Mouse (Mus musculus) adrenal gland, adult 18-20 months (tissue): ENCODE data around the gene Cacna1s. TPM values are rescaled to one million over a fixed set of nuclear protein-coding genes. Genes with fewer than 3 reads are reported as not detected.

Experiments
- DNase-seq, 2 experiments: peaks; one replicate each; pipeline ENCODE4 v3.0.0; 2021 to 2022; ENCODE audit warnings: low spot score in 2 of 2
- total RNA-seq, 2 experiments: library from RNA; stranded (reverse); gene quantifications; 1 replicate in 1 of 2; 2 replicates in 1 of 2; pipeline ENCODE4 v1.2.3; 2021

Cacna1s gene
- total RNA-seq, 2 experiments from 2014 or later = 0.42 to 0.56 TPM

GRCm38 (mm10) chr1:136135777-136136444 lies 83.4 kb downstream of the Cacna1s start:
- no peak for DNase-seq

- DNase-seq = no peak
Observed at GRCm38 (mm10) chr1:136136547-136136946, 84.0 kb downstream of the Cacna1s start.

DNA sequence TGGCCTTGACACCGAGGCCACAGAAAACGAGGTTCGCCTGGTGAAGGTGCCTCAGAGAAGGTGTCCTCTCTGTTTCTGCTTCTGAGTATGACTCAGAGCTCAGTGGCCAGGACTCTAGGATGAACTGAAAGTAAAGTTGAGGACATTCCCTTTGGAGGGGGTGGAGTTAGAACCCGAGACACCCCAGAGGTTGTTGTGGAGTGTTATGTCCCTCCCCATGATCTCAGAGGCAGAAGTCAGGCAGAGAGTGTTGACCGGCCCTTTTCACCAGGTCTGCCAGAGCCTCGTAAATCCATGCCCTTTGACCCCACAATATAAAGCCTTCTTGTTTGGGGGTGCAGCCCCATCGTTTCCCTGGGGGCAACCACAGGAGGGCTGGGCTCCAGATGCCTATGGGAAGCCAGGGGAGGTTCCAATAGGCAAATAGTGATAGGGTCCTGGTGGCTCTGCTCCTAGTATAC lies 84.6 kb downstream of the Cacna1s start:
- no peak for DNase-seq

GRCm38 (mm10) chr1:136137575-136137974 lies 85.0 kb downstream of the Cacna1s start:
- DNase-seq = peak; percentile 41 to 58

DNA sequence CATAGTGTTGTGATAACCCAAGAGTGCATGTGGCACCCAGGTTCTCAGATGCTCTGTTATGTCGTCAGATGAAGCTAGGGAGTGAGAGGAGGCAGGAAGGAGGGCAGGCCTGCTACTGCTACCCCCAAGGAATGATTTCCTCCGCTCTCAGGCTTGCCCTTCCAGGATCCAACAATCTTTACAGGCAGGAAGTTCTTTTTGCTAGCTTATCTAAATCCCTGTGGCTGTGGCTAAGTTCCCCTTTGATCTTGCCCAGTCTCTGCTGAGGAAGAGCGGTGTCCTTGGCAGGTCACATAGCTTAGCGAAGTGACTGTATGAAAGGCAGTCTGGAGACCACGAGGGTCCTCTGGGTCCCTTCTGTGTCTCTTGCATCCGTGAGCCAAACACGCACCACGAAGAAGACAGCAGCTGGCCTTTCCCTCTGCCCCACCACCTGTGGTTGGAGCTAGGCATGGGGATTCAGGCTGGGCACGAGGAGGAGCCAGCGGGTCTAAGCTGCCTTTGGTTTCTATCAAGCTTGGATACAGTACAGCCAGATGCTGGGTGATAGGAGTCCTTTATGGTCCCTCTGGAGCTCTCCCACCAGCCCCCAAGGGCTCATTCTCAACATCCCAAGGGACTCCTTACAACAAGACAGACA lies 85.8 kb downstream of the Cacna1s start:
- no peak for DNase-seq

DNA sequence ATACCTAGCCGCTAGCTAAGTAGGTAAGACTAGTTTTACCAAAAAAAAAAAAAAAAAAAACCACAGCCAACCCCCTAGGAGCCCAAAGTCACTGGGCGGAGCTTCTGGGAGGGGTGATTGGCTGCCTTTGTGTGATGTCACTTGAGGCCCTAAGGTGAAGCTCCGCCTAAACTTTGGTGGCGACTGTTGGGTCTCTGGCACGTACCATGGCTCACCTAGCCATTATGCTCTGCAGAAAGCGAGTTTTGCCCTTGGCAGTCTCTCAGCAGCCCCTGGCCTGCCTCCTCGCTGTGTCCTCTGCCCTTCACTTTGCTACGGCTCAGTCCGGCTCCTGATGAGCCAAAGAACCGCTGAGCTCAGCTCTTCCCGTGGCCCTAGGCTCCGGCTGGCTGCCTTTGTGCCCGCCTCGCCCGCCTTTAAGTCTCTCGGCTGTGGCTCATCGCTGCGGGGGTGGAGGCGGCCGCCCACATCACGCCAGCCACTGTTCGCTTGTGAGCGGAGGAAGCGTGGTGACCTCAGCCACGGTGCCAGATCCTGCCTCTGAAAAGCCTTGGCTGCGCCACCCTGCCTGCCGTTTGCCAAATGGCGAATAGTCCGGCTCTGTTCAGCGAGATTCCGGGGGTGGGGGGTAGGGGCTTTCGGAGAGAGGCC lies 87.6 kb downstream of the Cacna1s start:
- peak; percentile 79 to 81 for DNase-seq

DNA sequence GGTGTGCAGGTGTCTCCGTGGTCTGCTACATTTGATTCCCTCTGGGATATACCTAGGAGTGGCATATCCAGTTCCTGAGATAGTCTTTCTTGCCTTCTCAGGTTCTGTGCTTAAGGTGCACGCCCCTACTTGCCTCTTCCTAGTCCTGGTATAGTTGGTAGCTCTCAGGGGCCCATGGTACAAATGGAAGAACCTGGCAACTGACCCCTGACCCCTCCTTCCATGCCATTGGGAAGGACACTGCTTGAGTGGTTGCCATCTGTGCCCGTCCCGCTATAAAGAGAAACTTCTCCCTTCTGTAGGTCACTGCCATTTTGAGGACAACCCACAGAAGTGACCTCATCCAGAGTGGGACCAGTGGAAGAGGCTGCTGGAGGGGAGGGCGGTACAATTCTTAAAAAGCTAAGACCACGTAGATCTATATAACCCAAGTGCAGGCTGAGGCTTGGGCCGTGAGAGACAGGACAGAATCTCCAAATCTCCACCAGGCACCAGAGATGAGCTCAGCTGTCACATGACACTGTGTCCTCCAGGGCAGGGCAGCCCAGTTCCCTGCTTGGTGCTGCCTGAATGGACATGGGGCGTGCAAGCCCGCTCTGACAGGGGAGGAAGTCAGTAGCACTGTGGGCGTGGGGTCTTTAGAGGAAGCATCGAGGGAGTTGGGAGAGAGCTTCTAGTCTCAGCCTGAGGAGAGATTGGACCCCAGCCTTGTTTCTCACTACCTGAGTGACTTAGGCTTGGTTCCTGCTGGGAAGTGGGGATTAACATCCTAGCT lies 88.8 kb downstream of the Cacna1s start:
- no peak for DNase-seq

DNA sequence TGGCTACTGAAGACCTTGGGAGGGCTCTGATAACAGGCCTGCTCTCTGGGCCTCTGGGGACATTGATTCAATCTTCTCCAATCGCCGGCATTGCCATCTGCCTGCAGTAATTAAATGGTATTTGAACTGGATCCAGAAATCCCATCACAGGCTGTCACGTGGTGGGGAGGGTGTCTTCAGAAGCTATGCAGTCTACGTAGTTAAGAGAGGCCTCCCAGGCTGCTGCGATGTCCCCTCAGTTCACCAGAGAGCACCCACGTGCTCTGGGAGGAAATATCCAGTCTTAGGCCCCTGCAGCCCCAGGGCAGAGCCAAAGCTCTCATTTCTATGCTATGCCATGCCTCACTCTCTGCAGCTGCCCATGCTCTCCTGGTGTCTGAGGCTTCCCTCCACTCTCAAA lies 89.8 kb downstream of the Cacna1s start:
- no peak for DNase-seq

DNA sequence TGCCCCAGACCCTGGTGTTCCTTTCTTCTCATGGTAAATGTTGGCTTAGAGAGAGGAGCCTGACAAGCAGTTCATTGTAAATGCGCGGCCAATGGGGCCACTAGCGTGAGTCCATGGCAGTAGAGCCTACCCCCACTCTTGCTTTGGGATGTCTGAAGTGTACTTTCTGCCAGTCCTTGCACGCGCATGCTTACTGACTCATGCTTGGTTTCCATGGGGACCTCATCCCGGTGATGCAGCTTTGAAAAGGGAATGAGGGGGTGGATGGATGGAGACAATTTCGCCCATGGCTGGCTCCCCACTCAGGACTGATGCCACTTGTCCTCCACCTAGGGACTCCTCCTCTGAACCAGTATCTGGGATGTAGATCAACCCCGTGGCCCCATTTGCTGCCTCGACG lies 91.0 kb downstream of the Cacna1s start:
- DNase-seq = no peak

DNA sequence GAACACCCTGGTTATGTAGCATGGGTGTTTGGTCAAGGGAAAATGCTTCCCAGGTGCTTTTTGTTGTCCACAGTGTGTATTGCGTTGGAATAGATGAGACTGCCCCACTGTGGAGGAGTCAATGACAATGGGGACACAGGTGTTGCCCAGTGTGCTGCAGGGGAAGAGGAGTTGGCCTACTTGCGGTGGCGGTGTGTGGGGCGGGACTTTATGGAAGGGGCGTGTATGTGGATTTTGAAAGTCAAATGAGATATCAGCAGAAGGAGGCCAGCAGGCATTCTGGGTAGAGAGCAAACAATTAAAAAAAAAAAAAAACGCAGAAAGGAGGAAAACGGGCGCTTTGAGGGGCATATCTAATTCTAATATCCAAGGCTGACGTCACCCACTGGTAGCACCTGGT lies 97.2 kb downstream of the Cacna1s start:
- DNase-seq = no peak

- no peak for DNase-seq
Observed at GRCm38 (mm10) chr1:136151371-136151770, 98.8 kb downstream of the Cacna1s start.

DNA sequence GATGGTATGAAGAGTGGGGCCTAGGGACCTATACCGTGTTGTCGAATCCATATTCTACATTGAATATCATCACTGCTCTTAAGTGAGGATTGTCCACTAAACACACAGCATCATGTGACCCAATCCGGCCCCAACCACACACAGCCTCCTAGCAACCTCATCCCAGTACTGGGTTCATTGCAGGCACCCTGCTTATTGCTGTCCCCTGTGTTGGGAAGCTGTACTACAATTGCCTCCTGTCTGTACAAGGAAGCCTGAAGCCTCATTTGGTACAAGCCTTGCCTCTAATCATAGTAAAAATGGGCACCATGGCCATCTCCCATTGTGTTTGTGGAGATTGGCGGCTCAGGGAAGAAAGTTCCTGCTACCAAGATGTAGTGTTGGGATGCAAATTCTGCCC lies 103.8 kb downstream of the Cacna1s start:
- DNase-seq = no peak

GRCm38 (mm10) chr1:136156951-136157350 lies 104.4 kb downstream of the Cacna1s start:
- no peak for DNase-seq

DNA sequence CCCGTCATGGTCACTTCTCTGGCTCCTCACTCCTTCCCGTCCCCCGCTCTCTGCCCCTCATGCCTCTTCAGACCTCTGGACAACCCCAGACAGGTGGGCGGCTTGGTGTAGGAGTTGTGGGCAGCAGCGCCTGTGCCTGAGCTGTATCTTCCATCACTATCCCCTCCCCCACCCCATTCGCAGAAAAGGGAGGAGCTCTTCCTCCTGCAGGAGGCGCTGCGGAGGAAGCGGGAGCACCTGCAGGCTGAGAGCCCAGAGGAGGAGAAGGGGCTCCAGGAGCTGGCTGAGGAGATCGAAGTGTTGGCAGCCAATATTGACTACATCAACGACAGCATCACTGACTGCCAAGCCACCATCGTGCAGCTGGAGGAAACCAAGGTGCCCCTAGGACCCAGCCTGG lies 107.3 kb downstream of the Cacna1s start:
- no peak for DNase-seq

DNA sequence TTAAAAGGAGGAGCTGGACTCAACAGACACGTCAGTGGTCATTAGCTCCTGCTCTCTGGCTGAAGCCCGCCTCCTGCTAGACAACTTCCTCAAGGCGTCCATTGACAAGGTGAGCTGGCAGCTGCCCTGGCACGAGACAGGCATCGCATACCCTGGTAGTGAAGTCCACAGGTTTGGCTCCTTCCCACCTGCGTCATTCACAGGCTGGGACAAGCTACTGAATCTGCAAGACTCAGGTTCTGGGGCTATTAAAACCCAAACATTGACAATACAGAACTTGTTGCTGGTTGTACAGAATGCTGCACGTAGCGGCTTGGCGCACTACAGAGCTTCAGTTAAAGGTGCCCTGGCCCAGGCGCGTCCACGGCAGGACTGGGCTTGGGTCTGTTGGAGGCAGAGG lies 107.7 kb downstream of the Cacna1s start:
- DNase-seq = no peak

- no peak for DNase-seq
Observed at GRCm38 (mm10) chr1:136160930-136161329, 108.4 kb downstream of the Cacna1s start.

- DNase-seq = no peak
Observed at GRCm38 (mm10) chr1:136161333-136161921, 108.9 kb downstream of the Cacna1s start.

DNA sequence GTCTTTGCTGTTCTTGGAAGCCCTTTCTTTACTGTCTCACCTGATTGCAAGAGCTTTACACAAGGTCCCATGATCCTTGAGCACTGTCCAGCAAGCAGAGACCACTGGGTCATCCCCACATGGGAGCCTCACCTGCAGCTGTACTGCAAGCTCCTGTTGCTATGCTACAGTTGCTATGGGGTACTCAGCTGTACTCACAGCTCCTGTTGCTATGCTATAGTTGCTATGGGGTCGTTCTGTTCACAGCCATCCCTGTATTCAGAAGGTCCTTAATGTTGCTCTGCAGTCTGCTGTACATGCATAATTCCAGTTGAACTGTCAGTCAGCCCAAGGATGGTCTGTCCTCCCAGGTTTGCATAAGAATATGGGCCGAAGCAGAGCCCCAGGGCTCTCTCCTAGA lies 112.9 kb downstream of the Cacna1s start:
- no peak for DNase-seq

DNA sequence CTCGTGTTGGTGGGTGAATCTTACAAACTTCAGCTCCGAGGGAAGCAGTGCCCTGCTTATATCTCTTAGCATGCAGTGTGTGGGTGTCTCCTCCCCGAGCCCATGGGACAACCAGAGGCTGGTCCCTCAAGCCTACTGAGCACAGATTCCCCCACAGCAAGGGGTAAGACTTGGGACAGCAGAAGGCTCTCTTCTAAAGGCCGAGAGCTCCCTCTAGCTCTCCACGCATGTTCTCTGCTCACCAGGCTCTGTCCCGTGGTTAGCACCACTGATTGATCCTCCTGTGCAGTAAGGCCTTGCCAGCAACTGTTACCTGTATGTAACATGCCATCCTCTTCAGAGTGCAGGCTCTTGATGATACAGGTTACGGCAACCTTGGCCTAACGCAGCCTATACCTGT lies 115.1 kb downstream of the Cacna1s start:
- no peak for DNase-seq
